Mouse (Mus musculus): ENCODE data around the gene Tex33. TPM values are rescaled to one million over a fixed set of nuclear protein-coding genes. Genes with fewer than 3 reads are reported as not detected.
A peak's percentile ranks its signal among the peaks of the same experiment; 100 is the strongest.

The Tex33 gene
- polyA plus RNA-seq (2014; fragmentation: Nextera tagmentation; extraction: Ambion mirVana), result not detected in 2 replicates

DNA sequence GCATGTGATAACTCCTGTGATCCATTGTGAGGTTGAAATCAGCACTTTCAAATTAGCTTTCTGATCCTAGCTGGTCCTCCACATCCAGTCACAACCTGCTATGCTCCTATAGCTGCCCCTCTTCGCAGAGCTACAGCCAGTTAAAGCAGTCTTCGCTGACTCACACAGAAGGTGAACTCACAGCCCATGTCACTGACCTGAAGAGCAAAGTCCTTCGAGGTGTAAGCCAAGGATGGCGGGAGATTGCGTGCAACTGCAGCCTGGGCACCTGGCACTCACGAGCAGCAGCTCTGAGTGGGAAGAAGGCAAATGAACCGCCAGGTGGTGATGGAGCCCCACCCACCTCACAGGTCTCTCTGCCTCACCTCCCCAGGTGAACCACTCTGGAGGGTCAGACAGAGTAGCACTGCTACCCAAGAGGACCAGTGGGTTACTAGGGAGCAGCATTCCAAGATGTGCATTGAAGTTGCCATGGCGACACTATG, at the start of gene Tex33:
Gene Tex33, minus strand, starts transcription at position 435 of the 485 bp plus-strand sequence.
- Histone ChIP-seq H3K9ac (ENCODE audit: low read depth, low read length) (no peak within 1 kb of the TSS), H3K27ac (ENCODE audit: low read depth, low read length) (no peak within 1 kb of the TSS), H3K9me3 (replicated peaks; ENCODE audit: control insufficient read depth, low read length) (no peaks in the 10 kb centered on the region), H3K36me3 (ENCODE audit: control insufficient read depth, insufficient read depth, low read length) (no peaks in the 10 kb centered on the region), H3K4me3 (ENCODE audit: low read depth, low read length) (no peak within 1 kb of the TSS), H3K4me1 (ENCODE audit: control insufficient read depth, insufficient read depth, low read length) (no peaks in the 10 kb centered on the region), H3K4me2 (no peak within 1 kb of the TSS), H3K27me3 (ENCODE audit: control insufficient read depth, insufficient read depth, low read length) (no peaks in the 10 kb centered on the region)
- 78% methylated on average over 8 of the region's 8 CpGs for WGBS (ENCODE audit: insufficient replicate concordance)
- ATAC-seq (replicated peaks; ENCODE audit: insufficient number of reproducible peaks, low FRiP score, low TSS enrichment), result no peak

DNA sequence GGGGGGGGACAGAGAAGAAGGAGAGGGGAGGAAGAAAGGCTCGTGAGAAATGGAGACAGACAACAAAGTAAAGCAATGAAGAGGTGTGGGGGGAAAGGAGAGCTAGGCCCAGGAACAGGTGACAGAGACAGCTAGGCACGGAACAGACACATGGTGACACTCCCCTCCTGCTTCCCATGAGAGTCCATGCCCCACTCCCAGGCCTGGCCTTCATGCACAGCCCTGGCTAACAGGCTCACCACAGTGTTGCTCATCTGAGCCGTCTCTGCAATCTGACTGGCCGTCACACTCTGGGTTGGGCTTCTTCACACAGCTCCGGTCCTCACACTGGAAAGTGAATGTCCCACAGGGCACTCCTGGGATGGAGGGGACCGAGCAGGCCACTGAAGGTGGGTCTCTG, 48.1 kb upstream of the Tex33 start:
- Histone ChIP-seq H3K27ac (ENCODE audit: low read depth, low read length) (no peak overlapping the region), H3K27me3 (ENCODE audit: control insufficient read depth, insufficient read depth, low read length) (peaks cover 4% of the 10 kb centered on the region; the same call in 1 of the 2 replicates), H3K36me3 (ENCODE audit: control insufficient read depth, insufficient read depth, low read length) (no peaks in the 10 kb centered on the region), H3K4me2 (no peak overlapping the region), H3K4me3 (ENCODE audit: low read depth, low read length) (no peak overlapping the region), H3K9me3 (replicated peaks; ENCODE audit: control insufficient read depth, low read length) (no peaks in the 10 kb centered on the region), H3K4me1 (ENCODE audit: control insufficient read depth, insufficient read depth, low read length) (peaks cover 18% of the 10 kb centered on the region), H3K9ac (ENCODE audit: low read depth, low read length) (no peak overlapping the region)
- no peak for ATAC-seq (replicated peaks; ENCODE audit: insufficient number of reproducible peaks, low FRiP score, low TSS enrichment)
- WGBS (ENCODE audit: insufficient replicate concordance), result 44% methylated on average over 6 of the region's 6 CpGs

DNA sequence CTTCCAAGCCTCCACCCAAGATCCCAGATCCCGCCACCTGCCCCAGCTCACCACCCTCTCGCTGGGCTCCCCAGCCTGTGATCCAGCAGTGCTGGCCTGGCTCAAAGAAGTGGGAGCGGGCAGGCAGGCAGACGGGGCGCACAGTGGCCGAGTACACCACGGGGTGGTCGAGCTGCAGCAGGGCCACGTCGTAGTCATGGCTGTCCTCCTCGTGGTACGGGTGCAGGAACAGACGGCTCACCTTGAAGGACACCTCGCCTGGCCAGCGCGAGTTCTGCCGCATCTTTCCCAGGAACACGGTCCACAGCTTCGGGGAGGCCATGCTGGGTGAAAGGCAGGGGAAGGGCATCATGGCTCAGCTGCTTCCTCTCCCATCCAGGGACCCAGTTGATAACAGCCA, 46.5 kb upstream of the Tex33 start:
- WGBS (ENCODE audit: insufficient replicate concordance), result 81% methylated on average over 19 of the region's 19 CpGs
- Histone ChIP-seq H3K4me2 (no peak overlapping the region), H3K36me3 (ENCODE audit: control insufficient read depth, insufficient read depth, low read length) (no peaks in the 10 kb centered on the region), H3K4me1 (ENCODE audit: control insufficient read depth, insufficient read depth, low read length) (peaks cover 20% of the 10 kb centered on the region), H3K9me3 (replicated peaks; ENCODE audit: control insufficient read depth, low read length) (no peaks in the 10 kb centered on the region), H3K4me3 (ENCODE audit: low read depth, low read length) (no peak overlapping the region), H3K9ac (ENCODE audit: low read depth, low read length) (no peak overlapping the region), H3K27ac (ENCODE audit: low read depth, low read length) (no peak overlapping the region), H3K27me3 (ENCODE audit: control insufficient read depth, insufficient read depth, low read length) (peaks cover 4% of the 10 kb centered on the region; the same call in 1 of the 2 replicates)
- ATAC-seq (replicated peaks; ENCODE audit: insufficient number of reproducible peaks, low FRiP score, low TSS enrichment), result no peak

DNA sequence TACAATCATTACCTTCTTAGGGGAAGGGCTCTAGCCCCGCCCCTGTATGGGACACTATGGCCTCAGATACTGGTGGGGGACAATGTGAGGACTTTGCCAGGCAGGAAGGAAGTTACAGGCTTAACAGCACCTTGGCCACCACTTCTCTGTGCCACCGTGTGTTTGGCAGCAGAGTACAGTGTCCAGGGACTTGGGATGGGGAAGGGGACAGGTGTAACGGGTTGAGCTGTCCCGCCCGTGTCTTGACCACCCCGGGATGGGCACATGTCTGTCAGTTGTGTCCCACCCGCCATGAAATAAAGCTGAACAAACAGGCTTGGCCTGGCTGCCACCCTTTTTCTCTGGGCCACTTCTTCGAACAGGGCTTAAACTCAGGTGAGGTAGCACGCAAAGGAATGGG, 43.3 kb upstream of the Tex33 start:
- H3K27ac ChIP-seq (ENCODE audit: low read depth, low read length), result no peak overlapping the region
- no peaks in the 10 kb centered on the region for H3K9me3 ChIP-seq (replicated peaks; ENCODE audit: control insufficient read depth, low read length)
- no peak overlapping the region for H3K4me2 ChIP-seq
- no peaks in the 10 kb centered on the region for H3K36me3 ChIP-seq (ENCODE audit: control insufficient read depth, insufficient read depth, low read length)
- H3K9ac ChIP-seq (ENCODE audit: low read depth, low read length), result no peak overlapping the region
- peaks cover 10% of the 10 kb centered on the region for H3K27me3 ChIP-seq (ENCODE audit: control insufficient read depth, insufficient read depth, low read length)
- WGBS (ENCODE audit: insufficient replicate concordance), result 64% methylated on average over 9 of the region's 9 CpGs
- peaks cover 27% of the 10 kb centered on the region for H3K4me1 ChIP-seq (ENCODE audit: control insufficient read depth, insufficient read depth, low read length)
- H3K4me3 ChIP-seq (ENCODE audit: low read depth, low read length), result no peak overlapping the region
- ATAC-seq (replicated peaks; ENCODE audit: insufficient number of reproducible peaks, low FRiP score, low TSS enrichment), result no peak

DNA sequence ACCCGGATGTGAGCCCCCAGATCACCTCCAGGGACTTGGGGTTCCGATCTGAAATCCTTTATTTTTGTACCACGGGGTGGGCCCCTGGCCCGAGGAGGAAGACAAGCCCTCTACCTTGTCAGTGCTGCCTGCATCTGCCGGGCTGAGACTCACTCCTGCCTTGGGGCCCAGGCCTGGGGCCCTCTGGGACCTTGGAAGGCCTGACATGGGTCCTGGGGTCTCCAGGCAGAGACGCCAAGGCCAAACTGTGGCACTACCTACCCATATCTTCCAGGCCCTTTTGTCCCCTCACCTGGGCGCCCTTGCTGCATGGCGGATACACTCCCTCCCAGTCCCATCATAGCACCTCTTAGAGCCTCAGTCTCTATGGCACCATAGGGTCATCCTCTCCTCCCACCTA, 42.8 kb upstream of the Tex33 start:
- no peak overlapping the region for H3K9ac ChIP-seq (ENCODE audit: low read depth, low read length)
- H3K4me1 ChIP-seq (ENCODE audit: control insufficient read depth, insufficient read depth, low read length), result peaks cover 23% of the 10 kb centered on the region
- no peaks in the 10 kb centered on the region for H3K9me3 ChIP-seq (replicated peaks; ENCODE audit: control insufficient read depth, low read length)
- 57% methylated on average over 8 of the region's 8 CpGs for WGBS (ENCODE audit: insufficient replicate concordance)
- no peak overlapping the region for H3K4me3 ChIP-seq (ENCODE audit: low read depth, low read length)
- no peak overlapping the region for H3K27ac ChIP-seq (ENCODE audit: low read depth, low read length)
- peaks cover 10% of the 10 kb centered on the region for H3K27me3 ChIP-seq (ENCODE audit: control insufficient read depth, insufficient read depth, low read length)
- no peak overlapping the region for H3K4me2 ChIP-seq
- ATAC-seq (replicated peaks; ENCODE audit: insufficient number of reproducible peaks, low FRiP score, low TSS enrichment), result no peak
- H3K36me3 ChIP-seq (ENCODE audit: control insufficient read depth, insufficient read depth, low read length), result no peaks in the 10 kb centered on the region

DNA sequence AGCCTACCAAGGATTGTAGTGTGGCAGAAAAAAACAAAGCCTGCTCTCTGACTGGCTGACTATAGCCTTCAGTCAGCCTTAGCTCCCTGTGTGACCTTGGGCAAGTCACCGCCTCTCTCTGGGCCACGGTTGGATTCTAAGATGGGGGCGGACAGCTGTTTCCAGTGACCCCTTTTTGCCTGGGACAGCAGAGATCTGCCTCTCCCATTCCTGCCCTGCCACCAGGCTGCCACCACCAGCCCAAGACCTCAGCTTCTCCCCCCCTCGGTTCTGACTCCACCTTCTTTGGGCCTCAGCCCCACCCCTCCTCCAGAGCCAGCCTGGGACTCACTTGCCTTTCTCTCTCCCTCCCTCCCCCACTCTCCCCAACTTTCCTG, 42.3 kb upstream of the Tex33 start:
- Histone ChIP-seq H3K4me2 (no peak overlapping the region), H3K4me1 (ENCODE audit: control insufficient read depth, insufficient read depth, low read length) (peaks cover 22% of the 10 kb centered on the region), H3K9me3 (replicated peaks; ENCODE audit: control insufficient read depth, low read length) (no peaks in the 10 kb centered on the region), H3K36me3 (ENCODE audit: control insufficient read depth, insufficient read depth, low read length) (no peaks in the 10 kb centered on the region), H3K9ac (ENCODE audit: low read depth, low read length) (no peak overlapping the region), H3K27me3 (ENCODE audit: control insufficient read depth, insufficient read depth, low read length) (peaks cover 6% of the 10 kb centered on the region), H3K27ac (ENCODE audit: low read depth, low read length) (no peak overlapping the region; the same call in 1 of the 2 replicates), H3K4me3 (ENCODE audit: low read depth, low read length) (no peak overlapping the region)
- ATAC-seq (replicated peaks; ENCODE audit: insufficient number of reproducible peaks, low FRiP score, low TSS enrichment), result no peak
- 48% methylated on average over 4 of the region's 4 CpGs for WGBS (ENCODE audit: insufficient replicate concordance)

DNA sequence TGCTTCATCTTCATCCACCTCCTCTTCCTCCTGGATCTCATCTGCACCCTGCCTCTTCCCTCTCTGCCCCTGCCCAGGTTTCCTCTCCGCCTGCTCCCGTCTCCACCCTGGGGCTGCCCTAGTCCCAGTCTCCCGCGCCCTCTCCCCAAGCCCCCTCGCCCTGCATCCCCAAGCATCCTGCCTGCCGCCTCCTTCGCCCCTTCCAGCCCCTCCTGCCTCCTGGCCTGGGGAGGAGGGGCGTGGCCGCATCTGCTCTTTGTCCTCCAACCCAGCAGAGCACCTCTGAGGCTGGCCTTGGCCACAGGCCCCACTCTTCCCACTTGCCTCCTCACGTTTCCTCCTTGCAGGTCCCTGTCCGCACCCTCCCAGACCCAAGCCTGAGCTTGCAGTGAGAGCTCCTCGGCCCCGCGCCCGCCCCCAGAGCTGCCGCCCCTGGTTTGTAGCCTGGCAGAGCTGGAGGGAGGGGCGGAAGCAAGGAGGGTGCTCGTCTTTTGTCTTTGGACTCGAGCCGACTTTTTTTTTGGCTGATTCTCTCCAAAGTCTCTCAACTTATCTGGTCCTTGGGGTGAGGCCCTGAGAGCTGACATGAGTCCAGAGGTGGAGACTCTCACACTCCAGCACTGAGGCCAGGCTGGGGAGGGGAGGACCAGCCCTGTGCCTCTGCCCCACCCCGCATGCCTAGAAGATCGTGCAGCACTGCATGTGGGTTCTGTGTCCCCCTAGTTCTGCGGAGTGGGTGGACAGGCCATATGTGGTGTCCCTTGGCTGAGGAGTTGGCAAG, 41.7 kb upstream of the Tex33 start:
- 21% methylated on average over 23 of the region's 23 CpGs for WGBS (ENCODE audit: insufficient replicate concordance)
- peak overlapping the region; percentile 50; the same call in 1 of the 2 replicates for H3K9ac ChIP-seq (ENCODE audit: low read depth, low read length)
- no peak; the same call in 1 of the 2 replicates for ATAC-seq (replicated peaks; ENCODE audit: insufficient number of reproducible peaks, low FRiP score, low TSS enrichment)

DNA sequence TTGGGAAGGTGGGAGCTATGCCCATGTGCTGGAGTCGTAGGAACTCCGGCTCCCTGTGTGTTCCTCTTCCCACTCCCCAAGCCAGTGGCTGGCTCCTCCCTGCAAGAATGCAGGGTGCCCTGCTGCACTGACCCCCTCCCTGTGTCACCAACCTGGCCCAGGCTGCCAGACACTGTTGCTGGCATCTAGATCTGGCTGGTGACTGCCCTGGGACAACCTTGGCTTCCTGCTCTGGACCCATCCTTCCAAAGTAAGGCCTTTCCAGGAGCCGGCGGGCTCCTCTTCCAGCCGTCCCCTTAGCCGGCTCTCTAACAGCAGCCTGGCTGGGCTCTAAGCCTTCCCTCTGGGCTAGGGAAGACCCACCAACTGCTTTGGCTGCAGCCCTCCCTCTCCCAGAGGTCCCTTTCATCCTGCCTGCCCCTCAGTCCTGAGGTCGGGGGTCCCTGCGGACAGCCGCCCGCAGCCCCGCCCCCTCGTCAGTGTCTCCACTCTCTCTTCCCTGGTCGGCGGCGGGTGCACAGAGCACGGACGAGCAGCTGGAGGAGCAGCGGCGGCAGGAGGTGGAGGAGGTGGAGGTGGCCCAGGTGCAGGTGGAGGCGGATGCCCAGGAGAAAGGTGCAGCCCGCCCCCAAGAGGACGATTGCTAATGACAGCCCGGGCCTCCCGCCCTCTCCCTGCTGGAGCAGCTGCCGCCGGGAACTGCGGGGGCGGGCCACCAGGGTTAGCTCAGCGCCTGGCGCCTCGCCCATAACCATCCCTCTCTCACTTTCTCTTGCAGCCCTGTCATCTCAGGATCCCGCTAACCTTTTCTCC, 40.9 kb upstream of the Tex33 start:
- H3K27ac ChIP-seq (ENCODE audit: low read depth, low read length), result no peak overlapping the region
- ATAC-seq (replicated peaks; ENCODE audit: insufficient number of reproducible peaks, low FRiP score, low TSS enrichment), result peak; percentile 23; the same call in 1 of the 2 replicates
- H3K4me1 ChIP-seq (ENCODE audit: control insufficient read depth, insufficient read depth, low read length), result peaks cover 22% of the 10 kb centered on the region

More for the DNA sequence above, 41.7 kb upstream of the Tex33 start:
- Histone ChIP-seq H3K36me3 (ENCODE audit: control insufficient read depth, insufficient read depth, low read length) (no peaks in the 10 kb centered on the region), H3K27me3 (ENCODE audit: control insufficient read depth, insufficient read depth, low read length) (peaks cover 6% of the 10 kb centered on the region), H3K4me3 (ENCODE audit: low read depth, low read length) (peak overlapping the region; percentile 20), H3K9me3 (replicated peaks; ENCODE audit: control insufficient read depth, low read length) (no peaks in the 10 kb centered on the region), H3K4me2 (peak overlapping the region; percentile 58), H3K27ac (ENCODE audit: low read depth, low read length) (peak overlapping the region; percentile 54), H3K4me1 (ENCODE audit: control insufficient read depth, insufficient read depth, low read length) (peaks cover 22% of the 10 kb centered on the region)

More for the DNA sequence above, 40.9 kb upstream of the Tex33 start:
- no peaks in the 10 kb centered on the region for H3K9me3 ChIP-seq (replicated peaks; ENCODE audit: control insufficient read depth, low read length)
- H3K9ac ChIP-seq (ENCODE audit: low read depth, low read length), result peak overlapping the region; percentile 50
- no peaks in the 10 kb centered on the region for H3K36me3 ChIP-seq (ENCODE audit: control insufficient read depth, insufficient read depth, low read length)
- H3K4me3 ChIP-seq (ENCODE audit: low read depth, low read length), result peak overlapping the region; percentile 20
- H3K4me2 ChIP-seq, result peak overlapping the region; percentile 58
- WGBS (ENCODE audit: insufficient replicate concordance), result 12% methylated on average over 28 of the region's 32 CpGs
- H3K27me3 ChIP-seq (ENCODE audit: control insufficient read depth, insufficient read depth, low read length), result peaks cover 6% of the 10 kb centered on the region
